Mouse (Mus musculus) limb, embryonic 14.5 days (tissue): ENCODE measurements at regions not wholly inside any gene's neighbourhood (a gene's known extent, or its start where the extent isn't known, plus 50 kb on each side); places are given as distances from the start of the nearest gene placed in this dataset.

ENCODE experiments used
- ATAC-seq: fragments of 200-750 bp; cut with Nextera tagmentation; 2 replicates; pipeline ENCODE4 v1.8.0; 2017; ENCODE audit warnings: low read depth, moderate number of reproducible peaks, moderate TSS enrichment; ENCODE audit not compliant: low FRiP score
- DNase-seq: peaks from one replicate; pipeline ENCODE4 v3.0.0-alpha.2; 2015; ENCODE audit warnings: low spot score
- H3K27ac ChIP-seq: fragments of 300-500 bp; sonication (generic); replicated peaks from 2 replicates; pipeline ENCODE4 v1.5.1; 2014; ENCODE audit warnings: low read depth, mild to moderate bottlenecking, low read length, moderate library complexity, mixed read lengths
- H3K27me3 ChIP-seq: fragments of 300-500 bp; sonication (generic); 2 replicates; pipeline ENCODE4 v1.6.1; 2014; ENCODE audit warnings: low read length, mixed read lengths; ENCODE audit not compliant: control insufficient read depth, insufficient read depth
- H3K36me3 ChIP-seq: fragments of 300-500 bp; sonication (generic); 2 replicates; pipeline ENCODE4 v1.6.1; 2014; ENCODE audit warnings: mild to moderate bottlenecking, low read length, moderate library complexity, mixed read lengths; ENCODE audit not compliant: control insufficient read depth, insufficient read depth
- H3K4me1 ChIP-seq: fragments of 300-500 bp; sonication (generic); 2 replicates; pipeline ENCODE4 v1.6.1; 2014; ENCODE audit warnings: antibody characterized with exemption, low read length, mixed read lengths; ENCODE audit not compliant: control insufficient read depth, insufficient read depth
- H3K4me2 ChIP-seq: fragments of 300-500 bp; sonication (generic); replicated peaks from 2 replicates; pipeline ENCODE4 v1.6.1; 2014; ENCODE audit warnings: low read depth, mild to moderate bottlenecking, low read length, moderate library complexity; ENCODE audit not compliant: severe bottlenecking
- H3K4me3 ChIP-seq: fragments of 300-500 bp; sonication (generic); replicated peaks from 2 replicates; pipeline ENCODE4 v1.5.1; 2014; ENCODE audit warnings: low read length
- H3K9ac ChIP-seq: fragments of 300-500 bp; sonication (generic); 2 replicates; pipeline ENCODE4 v1.6.1; 2014; ENCODE audit warnings: mild to moderate bottlenecking, low read depth, low read length, moderate library complexity; ENCODE audit not compliant: severe bottlenecking
- H3K9me3 ChIP-seq: fragments of 300-500 bp; sonication (generic); 2 replicates; pipeline ENCODE4 v1.6.1; 2016; ENCODE audit warnings: low read length; ENCODE audit not compliant: control insufficient read depth
- POLR2A ChIP-seq: fragments of 200-500 bp; IDR thresholded peaks from 2 replicates; pipeline ENCODE4 v1.8.0; 2012; ENCODE audit warnings: inconsistent platforms, mild to moderate bottlenecking, moderate library complexity, borderline replicate concordance; ENCODE audit not compliant: insufficient read depth, insufficient read length; ENCODE audit errors: extremely low read depth
- WGBS: fragments of 180-500 bp; shearing (Covaris S2); extraction: QIAGEN DNeasy Blood & Tissue Kit; methylation state at CpG from one replicate; pipeline ENCODE4 v1.1.7; 2014; 5-methylcytosine and 5-hydroxymethylcytosine counted together

GRCm38 (mm10) chr11:7765303-7765702 is 551.6 kb upstream of the Igfbp3 start:
- WGBS, result 83% methylated on average over 1 of the region's 1 CpGs
- no peak for ATAC-seq

DNA sequence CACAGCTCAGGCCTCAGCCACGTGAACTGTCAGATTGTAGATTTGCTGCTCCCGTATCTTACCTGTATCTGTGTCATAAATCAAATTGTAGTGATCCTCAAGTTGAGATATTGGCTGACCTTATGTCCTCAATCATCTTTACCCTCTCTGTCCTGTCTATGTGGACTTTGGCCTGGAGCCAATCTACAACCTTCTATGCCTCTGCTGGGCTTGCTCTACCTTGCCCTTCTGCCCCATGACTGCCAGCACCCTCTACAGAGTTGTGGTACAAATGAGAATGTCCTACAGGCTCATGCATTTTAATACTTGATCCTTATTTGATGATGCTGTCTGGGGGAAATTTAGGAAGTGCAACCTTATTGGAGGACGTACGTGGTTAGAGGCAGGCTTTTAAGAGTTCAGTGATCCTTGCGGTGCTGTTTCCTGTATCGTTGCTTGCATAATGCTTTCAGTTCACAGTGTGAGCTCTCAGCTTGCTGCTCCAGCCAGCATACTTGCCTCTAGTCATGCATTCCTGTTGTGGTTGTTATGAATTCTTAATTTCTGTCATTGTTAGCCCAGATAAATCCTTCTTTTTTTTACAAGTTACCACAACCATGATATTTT is 545.2 kb upstream of the Igfbp3 start:
- H3K27me3 ChIP-seq, result no peaks in the 10 kb centered on the region
- no peak overlapping the region for H3K4me2 ChIP-seq
- no peak overlapping the region for H3K9ac ChIP-seq
- H3K9me3 ChIP-seq, result no peaks in the 10 kb centered on the region
- no peaks in the 10 kb centered on the region for H3K4me1 ChIP-seq
- H3K36me3 ChIP-seq, result no peaks in the 10 kb centered on the region
- ATAC-seq, result no peak
- no peak overlapping the region for H3K27ac ChIP-seq
- 72% methylated on average over 6 of the region's 6 CpGs for WGBS
- no peak for DNase-seq
- no peak for TF ChIP-seq POLR2A
- H3K4me3 ChIP-seq, result no peak overlapping the region

More at GRCm38 (mm10) chr11:7765303-7765702, 551.6 kb upstream of the Igfbp3 start:
- H3K27ac ChIP-seq, result no peak overlapping the region
- no peak for TF ChIP-seq POLR2A
- H3K4me3 ChIP-seq, result no peak overlapping the region
- H3K9ac ChIP-seq, result no peak overlapping the region
- no peaks in the 10 kb centered on the region for H3K27me3 ChIP-seq
- H3K36me3 ChIP-seq, result no peaks in the 10 kb centered on the region
- no peak for DNase-seq
- H3K4me2 ChIP-seq, result no peak overlapping the region
- H3K9me3 ChIP-seq, result no peaks in the 10 kb centered on the region
- no peaks in the 10 kb centered on the region for H3K4me1 ChIP-seq
